Mouse (Mus musculus) activated CD4-positive, CD25-positive, alpha-beta regulatory T cell (primary cell): Measurements from ENCODE around the gene Hist1h4i. TPM values are rescaled to one million over a fixed set of nuclear protein-coding genes. Genes with fewer than 3 reads are reported as not detected.

Experiments
- polyA plus RNA-seq, 2 experiments: library from polyadenylated mRNA; unstranded; fragments of 100-300 nt; shearing (Covaris generic); gene quantifications; one replicate each; pipeline ENCODE4 v1.2.1; 2017

Hist1h4i gene
- polyA plus RNA-seq: 10 to 100 TPM; 12.3 to 15.6 TPM

GRCm38 (mm10) chr13:22041142-22041536 lies at the start of gene Hist1h4i:
Hist1h4i (minus strand) TSS chr13:22041362.

DNA sequence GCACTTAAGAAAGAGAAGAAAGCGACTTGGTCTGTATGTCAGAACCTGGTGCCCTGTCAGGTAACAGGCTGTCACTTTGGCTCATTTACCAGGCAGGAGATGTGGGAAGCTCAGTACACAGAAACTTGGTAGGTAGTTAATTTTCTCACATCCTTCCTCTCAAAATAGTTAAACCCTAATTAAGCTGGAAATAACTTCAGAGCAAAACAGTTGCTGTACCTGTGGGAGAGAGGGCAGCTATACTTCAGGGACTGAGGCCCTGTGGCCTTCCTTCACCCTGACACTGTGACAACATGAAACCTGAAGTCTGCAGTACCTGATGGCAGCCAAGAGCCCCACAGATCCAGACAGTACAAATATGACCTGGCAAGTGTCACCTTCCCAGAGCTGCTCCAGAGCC lies 43.0 kb upstream of the Hist1h4i start, which contains the start of gene Vmn1r188:
TSS of gene Vmn1r188 (plus strand) at position 301 of the 400 bp plus-strand sequence.

DNA sequence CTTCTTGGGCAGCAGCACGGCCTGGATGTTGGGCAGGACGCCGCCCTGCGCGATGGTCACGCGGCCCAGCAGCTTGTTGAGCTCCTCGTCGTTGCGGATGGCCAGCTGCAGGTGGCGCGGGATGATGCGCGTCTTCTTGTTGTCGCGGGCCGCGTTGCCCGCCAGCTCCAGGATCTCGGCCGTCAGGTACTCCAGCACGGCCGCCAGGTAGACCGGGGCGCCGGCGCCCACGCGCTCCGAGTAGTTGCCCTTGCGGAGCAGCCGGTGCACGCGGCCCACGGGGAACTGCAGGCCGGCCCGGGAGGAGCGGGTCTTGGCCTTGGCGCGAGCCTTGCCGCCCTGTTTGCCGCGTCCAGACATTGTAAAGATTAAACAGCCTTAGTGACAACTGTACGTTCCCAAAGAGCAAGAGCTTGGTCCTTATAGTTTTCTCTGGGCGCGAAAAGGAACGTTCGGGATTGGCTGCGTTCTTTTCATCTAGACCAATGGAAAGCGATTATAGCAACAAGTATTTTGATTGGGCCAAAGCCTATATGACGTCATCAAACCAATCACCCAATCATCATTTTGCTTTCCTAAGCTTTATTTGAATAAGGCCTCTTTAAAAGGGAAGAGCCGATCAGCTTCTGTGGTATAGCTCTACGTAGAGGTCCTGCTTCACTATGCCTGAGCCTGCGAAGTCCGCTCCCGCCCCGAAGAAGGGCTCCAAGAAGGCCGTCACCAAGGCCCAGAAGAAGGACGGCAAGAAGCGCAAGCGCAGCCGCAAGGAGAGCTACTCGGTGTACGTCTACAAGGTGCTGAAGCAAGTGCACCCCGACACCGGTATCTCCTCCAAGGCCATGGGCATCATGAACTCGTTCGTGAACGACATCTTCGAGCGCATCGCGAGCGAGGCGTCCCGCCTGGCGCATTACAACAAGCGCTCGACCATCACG lies 1.7 kb upstream of the Hist1h4i start, which contains the start of the genes Hist1h2ag and Hist1h2bj:
TSS of gene Hist1h2ag (minus strand) at position 377 of the 935 bp plus-strand sequence.
TSS of gene Hist1h2bj (plus strand) at position 647 of the 935 bp plus-strand sequence.

GRCm38 (mm10) chr13:22035267-22036148 lies 5.7 kb downstream of the Hist1h4i start, which contains the start of the genes Hist1h2ah and Hist1h2bk:
Hist1h2ah (minus strand) TSS chr13:22035568.
Hist1h2bk (plus strand) TSS chr13:22035870.

GRCm38 (mm10) chr13:22009642-22010041 lies 31.5 kb downstream of the Hist1h4i start, which contains the start of gene Prss16:
Prss16 (minus strand) TSS chr13:22009742.

Other genes with a start within 250 kb of the Hist1h4i start
- 10 to 100 TPM; 10.3 to 13.9 TPM for gene Hist1h2bq, start 231.2 kb downstream of the Hist1h4i start, polyA plus RNA-seq
- gene Hist1h2ao, start 230.9 kb downstream of the Hist1h4i start, polyA plus RNA-seq: not detected
- gene Hist1h4m, start 229.6 kb downstream of the Hist1h4i start, polyA plus RNA-seq: 10 to 100 TPM; 27.8 to 33.8 TPM
- 10 to 100 TPM in 1 of 2 experiments, 1 to 10 TPM in 1; 6.0 to 10.8 TPM for gene Hist1h4n, start 209.2 kb downstream of the Hist1h4i start, polyA plus RNA-seq
- 100 to 1,000 TPM; 513 to 599 TPM for gene Hist1h2ap, start 207.9 kb downstream of the Hist1h4i start, polyA plus RNA-seq
- 10 to 100 TPM; 10.1 to 13.9 TPM for gene Hist1h2br, start 207.6 kb downstream of the Hist1h4i start, polyA plus RNA-seq
- gene Zfp184, start 96.3 kb downstream of the Hist1h4i start, polyA plus RNA-seq: under 1 TPM in 1 of 2 experiments, not detected in 1; 0.09 TPM
- not detected for gene Pom121l2, start 60.2 kb downstream of the Hist1h4i start, polyA plus RNA-seq
- gene Prss16, start 31.6 kb downstream of the Hist1h4i start, polyA plus RNA-seq: under 1 TPM; 0.28 to 0.85 TPM
- gene Hist1h2ah, start 5.8 kb downstream of the Hist1h4i start, polyA plus RNA-seq: not detected
- gene Hist1h2bk, start 5.5 kb downstream of the Hist1h4i start, polyA plus RNA-seq: 1 to 10 TPM in 1 of 2 experiments, under 1 TPM in 1; 0.45 to 2.6 TPM
- 10 to 100 TPM; 12.1 to 24.2 TPM for gene Hist1h2ag, start 1.6 kb upstream of the Hist1h4i start, polyA plus RNA-seq
- gene Hist1h2bj, start 1.9 kb upstream of the Hist1h4i start, polyA plus RNA-seq: 10 to 100 TPM in 1 of 2 experiments, 1 to 10 TPM in 1; 4.8 to 10.1 TPM
- not detected for gene Vmn1r188, start 43.1 kb upstream of the Hist1h4i start, polyA plus RNA-seq
- gene Vmn1r189, start 64.5 kb upstream of the Hist1h4i start, polyA plus RNA-seq: not detected
- not detected for gene Vmn1r191, start 142.6 kb upstream of the Hist1h4i start, polyA plus RNA-seq
- not detected for gene Vmn1r192, start 149.8 kb upstream of the Hist1h4i start, polyA plus RNA-seq
- under 1 TPM in 1 of 2 experiments, not detected in 1; 0.48 TPM for gene Vmn1r193, start 181.8 kb upstream of the Hist1h4i start, polyA plus RNA-seq
- not detected for gene Vmn1r194, start 202.9 kb upstream of the Hist1h4i start, polyA plus RNA-seq
- gene Vmn1r195, start 229.2 kb upstream of the Hist1h4i start, polyA plus RNA-seq: not detected
- not detected for gene Vmn1r196, start 248.6 kb upstream of the Hist1h4i start, polyA plus RNA-seq